Mouse (Mus musculus): ENCODE data around the gene Ssxb3.
"Not testable (repeated sequence)": the region's sequence is repeated elsewhere in the genome, so short reads cannot be mapped to it uniquely, and the experiment has no call there.

Ssxb3 gene

DNA sequence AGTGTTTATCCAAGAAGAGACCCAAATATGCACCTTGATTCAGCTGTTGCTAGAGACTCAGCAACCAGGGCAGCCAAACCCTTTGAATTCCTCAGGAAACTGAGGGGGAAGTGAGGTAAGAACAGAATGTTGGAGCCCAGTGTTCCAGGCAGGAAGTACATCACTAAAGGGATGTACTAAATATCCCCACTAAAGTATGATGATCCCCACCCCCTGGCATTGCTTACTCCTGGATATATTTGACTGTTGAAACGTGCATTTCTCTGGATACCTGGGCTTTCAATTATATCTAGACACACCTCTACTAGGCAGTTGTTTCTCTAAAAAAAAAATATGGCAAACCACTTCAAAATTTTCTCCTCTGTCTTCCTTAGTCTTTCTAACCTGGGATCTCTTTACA, at the start of gene Ssxb3:
TSS of gene Ssxb3 (minus strand) at position 101 of the 400 bp plus-strand sequence.
- not testable (repeated sequence) for DNase-seq (ENCODE audit: low read depth, low spot score)

DNA sequence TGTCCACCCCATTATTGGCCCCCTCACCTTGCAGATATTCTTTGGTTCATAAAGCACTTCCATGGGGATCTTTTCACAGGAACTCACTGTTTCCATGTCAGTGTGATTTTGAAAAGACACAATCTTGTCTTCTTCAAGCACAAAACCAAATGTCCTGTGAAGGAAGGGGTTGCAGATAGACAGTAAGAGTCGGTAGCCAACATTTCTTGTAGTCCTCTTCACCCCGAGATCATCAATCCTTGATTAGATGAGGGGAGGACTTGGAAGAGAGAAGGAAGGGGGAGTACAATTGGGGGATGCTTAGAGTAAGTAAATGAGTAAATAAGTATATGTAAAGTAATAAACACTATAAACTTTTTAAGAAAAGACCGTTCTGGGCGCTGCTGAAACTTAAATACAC, 43.5 kb downstream of the Ssxb3 start, which contains the start of gene Ssxb6:
TSS of gene Ssxb6 (minus strand) at position 101 of the 400 bp plus-strand sequence.
- DNase-seq (ENCODE audit: low read depth, low spot score): not testable (repeated sequence)

All from forelimb bud, embryonic 11.5 days (tissue).